Mouse (Mus musculus): ENCODE results near the gene Mpp6.

GRCm38 (mm10) chr6:50215986-50216385 lies 105.9 kb downstream of the Mpp6 start:
- TF ChIP-seq CTCF (IDR thresholded peaks at IDR 0.05; ENCODE audit: low read depth): no peak
- no peak for TF ChIP-seq EP300 (IDR thresholded peaks at IDR 0.05; ENCODE audit: low read depth)
